Mouse (Mus musculus) olfactory bulb, adult 2 months (tissue): ENCODE data around the gene Plxnb3.

Experiments used
- CTCF ChIP-seq: fragments of 200-500 bp; IDR thresholded peaks from 2 replicates; pipeline ENCODE4 v1.5.1; 2012; ENCODE audit warnings: low read depth, mild to moderate bottlenecking, low read length, moderate library complexity; ENCODE audit not compliant: insufficient read depth
- POLR2A ChIP-seq: fragments of 200-500 bp; IDR thresholded peaks from 2 replicates; pipeline ENCODE4 v1.6.1; 2012; ENCODE audit warnings: mild to moderate bottlenecking, low read depth, low read length, moderate library complexity; ENCODE audit not compliant: insufficient read depth

- TF ChIP-seq POLR2A: no peak
- TF ChIP-seq CTCF: no peak
Observed at GRCm38 (mm10) chrX:73793505-73793904, 36.6 kb downstream of the Plxnb3 start.
